Mouse (Mus musculus) cortical plate, adult 2 months (tissue): ENCODE measurements around the gene Tcp10a.
A peak's percentile ranks its signal among the peaks of the same experiment; 100 is the strongest.
"Not testable (repeated sequence)": the region's sequence is repeated elsewhere in the genome, so short reads cannot be mapped to it uniquely, and the experiment has no call there.

Experiments used
- CTCF ChIP-seq: fragments of 200-500 bp; IDR thresholded peaks from 2 replicates; pipeline ENCODE4 v1.5.1; 2011; ENCODE audit warnings: mild to moderate bottlenecking, control low read depth, low read length; ENCODE audit not compliant: insufficient read depth; ENCODE audit errors: extremely low read depth
- POLR2A ChIP-seq: fragments of 200-500 bp; IDR thresholded peaks from 2 replicates; pipeline ENCODE4 v1.6.1; 2011; ENCODE audit warnings: mild to moderate bottlenecking, low read length, control low read depth; ENCODE audit not compliant: insufficient read depth; ENCODE audit errors: extremely low read depth

GRCm38 (mm10) chr17:7306278-7307196 is 17.9 kb upstream of the Tcp10a start:
- TF ChIP-seq CTCF: peak; percentile 41
- TF ChIP-seq POLR2A: not testable (repeated sequence)
